Mouse (Mus musculus) neural tube, embryonic 12.5 days (tissue): Measurements from ENCODE around the gene Selenbp2. TPM values are rescaled to one million over a fixed set of nuclear protein-coding genes. Genes with fewer than 3 reads are reported as not detected.
"Not testable (repeated sequence)": the region's sequence is repeated elsewhere in the genome, so short reads cannot be mapped to it uniquely, and the experiment has no call there.

Experiments used
- ATAC-seq: fragments of 200-750 bp; cut with Nextera tagmentation; 2 replicates; pipeline ENCODE4 v1.8.0; 2017; ENCODE audit warnings: low read depth, mild to moderate bottlenecking, moderate TSS enrichment, moderate library complexity; ENCODE audit not compliant: low FRiP score
- H3K27ac ChIP-seq: fragments of 300-500 bp; sonication (generic); 2 replicates; pipeline ENCODE4 v1.5.1; 2016
- H3K27me3 ChIP-seq: fragments of 300-500 bp; sonication (generic); replicated peaks from 2 replicates; pipeline ENCODE4 v1.6.1; 2016; ENCODE audit warnings: mild to moderate bottlenecking
- H3K36me3 ChIP-seq: fragments of 300-500 bp; sonication (generic); 2 replicates; pipeline ENCODE4 v1.6.1; 2016; ENCODE audit warnings: mild to moderate bottlenecking
- H3K4me1 ChIP-seq: fragments of 300-500 bp; sonication (generic); 2 replicates; pipeline ENCODE4 v1.6.1; 2016
- H3K4me2 ChIP-seq: fragments of 300-500 bp; sonication (generic); replicated peaks from 2 replicates; pipeline ENCODE4 v1.6.1; 2016; ENCODE audit warnings: mild to moderate bottlenecking
- H3K4me3 ChIP-seq: fragments of 300-500 bp; sonication (generic); 2 replicates; pipeline ENCODE4 v1.5.1; 2016
- H3K9ac ChIP-seq: fragments of 300-500 bp; sonication (generic); 2 replicates; pipeline ENCODE4 v1.6.1; 2016; ENCODE audit warnings: mild to moderate bottlenecking
- H3K9me3 ChIP-seq: fragments of 300-500 bp; sonication (generic); 2 replicates; pipeline ENCODE4 v1.6.1; 2016; ENCODE audit warnings: mild to moderate bottlenecking
- WGBS: fragments of 180-500 bp; shearing (Covaris S2); methylation state at CpG from one replicate; pipeline ENCODE4 v1.1.7; 2016; 5-methylcytosine and 5-hydroxymethylcytosine counted together
- polyA plus RNA-seq: library from polyadenylated mRNA; unstranded; fragments of >200 nt; fragmentation: Nextera tagmentation; extraction: Ambion mirVana; gene quantifications from 2 replicates; pipeline ENCODE4 v1.2.1, GENCODE M21; 2016

Selenbp2 gene
- polyA plus RNA-seq, 1 experiment from 2014 or later: not detected

DNA sequence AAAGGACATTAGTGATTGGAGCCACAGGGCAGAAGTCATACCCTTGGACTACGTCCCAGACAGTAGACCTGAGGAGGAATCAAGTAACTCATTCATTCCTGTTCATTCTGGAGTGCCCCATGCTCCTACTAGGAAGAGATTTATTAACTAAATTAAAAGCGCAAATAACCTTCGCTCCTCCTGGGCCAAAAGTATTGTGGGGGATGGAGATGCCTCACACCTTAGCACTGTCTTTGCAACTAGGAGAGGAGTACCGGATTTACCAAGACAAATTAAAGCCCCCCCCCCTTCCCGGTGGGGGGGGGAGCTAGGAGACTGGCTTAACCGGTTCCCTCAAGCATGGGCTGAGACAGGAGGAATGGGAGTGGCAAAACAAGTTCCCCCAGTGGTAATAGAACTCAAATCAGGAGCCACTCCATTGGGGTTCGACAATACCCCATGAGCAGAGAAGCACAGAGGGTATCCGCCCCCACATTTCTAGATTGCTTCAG is 14.0 kb upstream of the Selenbp2 start:
- ATAC-seq: no peak
- WGBS: 80% methylated on average over 8 of the region's 8 CpGs
- no peaks in the 10 kb centered on the region for H3K36me3 ChIP-seq

DNA sequence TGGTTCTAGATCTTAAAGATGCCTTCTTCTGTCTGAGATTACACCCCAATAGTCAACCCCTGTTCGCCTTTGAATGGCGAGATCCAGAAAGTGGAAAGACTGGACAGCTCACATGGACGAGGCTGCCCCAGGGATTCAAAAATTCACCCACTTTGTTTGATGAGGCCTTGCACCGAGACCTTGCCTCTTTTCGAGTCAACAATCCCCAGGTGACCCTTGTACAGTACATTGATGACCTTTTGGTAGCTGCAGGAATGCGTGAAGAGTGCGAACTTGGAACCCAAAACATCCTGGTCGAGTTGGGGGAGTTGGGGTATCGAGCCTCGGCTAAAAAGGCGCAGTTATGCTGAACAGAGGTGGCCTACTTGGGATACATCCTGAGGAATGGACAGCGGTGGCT is 13.3 kb upstream of the Selenbp2 start:
- not testable (repeated sequence) for H3K9me3 ChIP-seq, H3K27me3 ChIP-seq, H3K4me1 ChIP-seq, H3K4me2 ChIP-seq, H3K36me3 ChIP-seq, H3K9ac ChIP-seq, ATAC-seq, H3K4me3 ChIP-seq, H3K27ac ChIP-seq
- 89% methylated on average over 12 of the region's 12 CpGs for WGBS

More for the DNA sequence above, 14.0 kb upstream of the Selenbp2 start:
- H3K4me3 ChIP-seq: no peak overlapping the region
- no peak overlapping the region for H3K9ac ChIP-seq
- no peaks in the 10 kb centered on the region for H3K9me3 ChIP-seq
- no peaks in the 10 kb centered on the region for H3K4me1 ChIP-seq
- H3K27ac ChIP-seq: no peak overlapping the region
- H3K27me3 ChIP-seq: no peaks in the 10 kb centered on the region
- H3K4me2 ChIP-seq: no peak overlapping the region

DNA sequence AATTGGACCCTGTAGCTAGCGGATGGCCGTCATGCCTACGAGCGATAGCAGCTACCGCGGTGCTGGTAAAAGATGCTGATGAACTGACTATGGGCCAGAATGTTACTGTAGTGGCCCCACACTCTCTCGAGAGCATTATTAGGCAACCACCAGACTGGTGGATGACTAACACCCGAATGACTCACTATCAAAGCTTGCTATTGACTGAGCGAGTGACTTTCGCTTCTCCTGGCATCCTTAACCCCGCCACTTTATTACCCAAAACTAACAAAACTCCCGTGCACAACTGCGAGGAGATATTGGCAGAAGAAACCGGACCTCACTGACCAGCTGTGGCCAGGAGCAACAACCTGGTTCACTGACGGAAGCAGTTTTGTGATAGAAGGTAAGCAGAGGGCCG is 12.6 kb upstream of the Selenbp2 start:
- Histone ChIP-seq H3K9me3 (no peaks in the 10 kb centered on the region), H3K9ac (no peak overlapping the region), H3K4me2 (no peak overlapping the region), H3K27me3 (no peaks in the 10 kb centered on the region), H3K4me1 (no peaks in the 10 kb centered on the region), H3K27ac (no peak overlapping the region), H3K4me3 (no peak overlapping the region), H3K36me3 (no peaks in the 10 kb centered on the region)
- ATAC-seq: no peak
- 92% methylated on average over 16 of the region's 16 CpGs for WGBS

DNA sequence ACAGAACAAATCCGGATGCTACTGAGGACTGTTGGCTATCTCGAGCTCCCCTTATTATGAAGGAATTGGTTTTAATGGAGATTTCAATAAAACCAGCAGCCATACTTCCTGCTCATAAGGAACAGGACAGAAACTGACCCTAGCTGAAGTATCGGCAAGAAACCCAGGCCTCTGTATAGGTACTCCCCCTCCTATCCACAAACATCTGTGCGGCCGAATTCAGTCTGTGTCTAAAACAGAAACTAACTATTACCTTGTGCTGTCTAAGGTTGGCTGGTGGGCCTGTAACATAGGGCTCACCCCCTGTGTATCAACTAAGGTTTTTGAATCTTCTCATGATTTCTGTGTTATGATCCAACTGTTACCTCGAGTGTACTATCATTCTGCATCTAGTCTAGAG is 9.7 kb upstream of the Selenbp2 start:
- Histone ChIP-seq H3K4me1 (no peaks in the 10 kb centered on the region), H3K9ac (no peak overlapping the region), H3K27ac (no peak overlapping the region), H3K4me2 (no peak overlapping the region), H3K27me3 (no peaks in the 10 kb centered on the region), H3K9me3 (no peaks in the 10 kb centered on the region), H3K36me3 (no peaks in the 10 kb centered on the region), H3K4me3 (no peak overlapping the region)
- WGBS: 89% methylated on average over 6 of the region's 6 CpGs
- ATAC-seq: no peak

DNA sequence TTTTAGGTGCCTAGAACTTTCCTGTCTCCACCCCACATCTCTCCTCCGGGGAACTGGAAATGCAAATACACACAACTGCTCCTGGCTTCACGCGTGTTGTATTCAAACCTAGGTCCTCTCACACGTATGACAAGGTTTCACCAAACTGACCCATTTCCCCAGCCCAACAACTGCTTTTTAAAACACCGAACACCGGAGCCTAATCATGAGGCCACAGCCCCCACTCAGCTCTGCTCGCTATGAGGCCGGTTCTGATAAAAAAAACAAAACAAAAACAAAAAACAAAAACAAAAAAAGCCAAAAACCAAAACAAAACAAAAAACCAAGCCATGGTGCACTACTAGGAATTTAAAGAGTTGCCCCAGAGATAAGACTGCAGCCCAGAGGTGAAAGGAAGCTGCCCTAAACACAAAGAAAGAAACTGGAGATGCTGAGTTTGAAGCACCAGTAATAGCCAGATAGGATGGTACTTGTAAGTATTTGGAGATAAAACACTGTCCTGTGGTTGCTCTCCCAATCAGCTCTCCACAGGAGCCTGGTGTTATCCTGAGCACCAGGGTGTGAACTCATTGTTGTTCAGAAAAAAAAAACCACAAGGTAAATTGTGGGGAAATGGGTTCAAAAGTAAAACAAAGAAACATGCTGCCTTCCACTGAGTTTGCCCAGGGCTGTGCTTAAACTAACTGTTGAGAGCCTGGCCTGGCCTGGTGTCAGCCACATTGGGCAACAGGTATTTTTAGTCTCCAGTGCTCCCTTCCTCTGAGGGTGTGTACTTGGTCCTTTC is 7.2 kb upstream of the Selenbp2 start:
- not testable (repeated sequence) for ATAC-seq

DNA sequence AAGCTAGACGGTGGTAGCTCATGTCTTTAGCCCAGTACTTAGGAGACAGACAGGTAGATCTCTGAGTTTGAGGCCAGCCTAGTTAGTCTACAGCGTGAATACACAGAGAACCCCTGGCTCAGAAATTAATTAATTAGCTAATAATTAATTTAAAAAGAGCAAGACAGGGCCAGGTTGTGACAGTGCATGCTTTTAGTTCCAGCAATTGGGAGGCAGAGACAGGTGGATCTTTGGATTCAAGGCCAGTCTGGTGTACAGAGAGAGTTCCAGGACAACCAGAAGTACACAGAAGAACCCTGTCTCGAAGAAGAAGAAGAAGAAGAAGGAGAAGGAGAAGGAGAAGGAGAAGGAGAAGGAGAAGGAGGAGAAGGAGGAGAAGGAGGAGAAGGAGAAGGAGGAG is 4.7 kb upstream of the Selenbp2 start:
- H3K4me2 ChIP-seq, H3K9me3 ChIP-seq, H3K4me1 ChIP-seq, ATAC-seq, H3K4me3 ChIP-seq, H3K36me3 ChIP-seq, H3K9ac ChIP-seq, H3K27ac ChIP-seq, H3K27me3 ChIP-seq: not testable (repeated sequence)
- 84% methylated on average over 3 of the region's 3 CpGs for WGBS

More for the DNA sequence above, 7.2 kb upstream of the Selenbp2 start:
- not testable (repeated sequence) for H3K27ac ChIP-seq, H3K9me3 ChIP-seq, H3K36me3 ChIP-seq, H3K27me3 ChIP-seq, H3K9ac ChIP-seq, H3K4me2 ChIP-seq, H3K4me1 ChIP-seq, H3K4me3 ChIP-seq
- 93% methylated on average over 8 of the region's 8 CpGs for WGBS

DNA sequence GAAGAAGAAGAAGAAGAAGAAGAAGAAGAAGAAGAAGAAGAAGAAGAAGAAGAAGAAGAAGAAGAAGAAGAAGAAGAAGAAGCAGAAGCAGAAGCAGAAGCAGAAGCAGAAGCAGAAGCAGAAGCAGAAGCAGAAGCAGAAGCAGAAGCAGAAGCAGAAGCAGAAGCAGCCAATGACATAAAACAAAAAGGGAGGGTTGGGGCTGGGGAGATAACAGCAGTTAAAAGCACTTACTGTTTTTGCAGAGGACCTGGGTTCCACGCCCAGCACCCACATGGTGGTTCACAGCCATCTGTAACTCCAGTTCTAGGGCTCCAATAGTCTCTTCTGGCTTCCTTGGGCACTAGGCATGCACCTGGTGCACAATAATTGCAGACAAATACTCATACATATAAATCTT is 4.2 kb upstream of the Selenbp2 start:
- H3K4me3 ChIP-seq, H3K9ac ChIP-seq, H3K9me3 ChIP-seq, H3K27ac ChIP-seq, H3K4me1 ChIP-seq, H3K27me3 ChIP-seq, ATAC-seq, H3K4me2 ChIP-seq, H3K36me3 ChIP-seq: not testable (repeated sequence)
- 52% methylated on average over 1 of the region's 1 CpGs for WGBS

DNA sequence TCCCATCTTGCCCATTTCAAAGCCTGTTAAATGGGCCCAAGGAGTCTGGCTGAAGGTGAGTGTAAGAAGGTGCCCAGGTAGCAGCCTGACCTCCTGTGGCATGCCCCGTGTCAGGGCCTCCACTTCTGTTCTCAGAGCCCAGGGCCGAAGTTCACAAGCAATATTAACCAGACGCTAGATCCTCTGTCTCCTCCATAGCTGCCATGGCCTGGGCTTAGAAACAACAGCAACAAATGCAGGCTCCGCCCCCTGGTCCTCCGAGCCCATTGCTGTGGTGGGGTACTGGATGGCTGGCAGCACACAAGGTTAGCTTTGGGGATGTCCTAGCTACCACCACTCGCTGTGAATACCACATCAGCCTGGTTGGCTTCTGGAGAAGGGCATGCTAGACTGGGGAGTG is 3.2 kb upstream of the Selenbp2 start:
- H3K9me3 ChIP-seq, H3K4me1 ChIP-seq, H3K4me2 ChIP-seq, H3K36me3 ChIP-seq, H3K9ac ChIP-seq, H3K27ac ChIP-seq, H3K4me3 ChIP-seq, ATAC-seq, H3K27me3 ChIP-seq: not testable (repeated sequence)
- WGBS: 64% methylated on average over 6 of the region's 6 CpGs

DNA sequence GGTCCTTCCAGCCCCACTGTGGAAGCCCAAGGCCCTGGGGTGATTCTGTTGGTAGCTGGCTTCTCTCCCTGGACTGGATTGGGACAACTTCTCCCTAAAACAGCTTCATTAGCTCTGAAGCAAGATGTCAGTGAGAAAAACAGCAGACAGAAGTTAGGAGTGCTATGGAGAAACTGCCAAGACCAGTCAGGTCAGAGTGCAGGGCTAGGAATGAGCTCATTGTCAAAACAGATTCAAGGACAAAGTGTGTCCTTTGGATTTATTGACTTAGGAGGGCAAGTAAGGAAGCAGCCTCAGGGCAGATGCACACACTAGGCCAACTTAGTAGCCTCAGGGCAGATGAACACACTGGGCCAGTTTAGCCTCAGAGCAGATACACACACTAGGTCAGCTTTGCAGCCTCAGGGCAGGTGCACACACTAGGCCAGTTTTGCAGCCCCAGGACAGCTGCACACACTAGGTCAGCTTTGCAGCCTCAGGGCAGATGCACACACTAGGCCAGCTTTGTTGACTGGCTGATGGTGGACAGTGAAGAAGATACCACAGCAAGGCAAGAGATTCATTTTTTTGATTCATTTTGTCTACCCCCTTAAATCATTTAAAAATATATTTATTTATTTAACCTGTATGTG is 2.6 kb upstream of the Selenbp2 start:
- Histone ChIP-seq H3K4me3 (no peak overlapping the region), H3K27ac (no peak overlapping the region)
- ATAC-seq: no peak

DNA sequence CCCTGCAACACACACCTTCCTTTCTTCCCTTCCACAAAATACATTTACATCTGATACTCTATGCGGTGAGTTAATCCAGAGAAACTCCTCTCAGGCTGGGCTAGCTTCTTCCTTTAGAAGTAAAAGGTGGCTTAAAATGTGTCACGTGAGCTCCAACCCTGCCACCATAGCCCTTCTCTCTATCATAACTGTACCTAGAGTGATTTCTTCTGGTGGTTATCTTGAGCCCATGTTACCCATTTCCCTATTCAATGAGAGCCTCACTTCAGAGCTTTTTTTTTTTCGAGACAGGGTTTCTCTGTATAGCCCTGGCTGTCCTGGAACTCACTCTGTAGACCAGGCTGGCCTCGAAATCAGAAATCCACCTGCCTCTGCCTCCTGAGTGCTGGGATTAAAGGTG is 1.7 kb upstream of the Selenbp2 start:
- H3K36me3 ChIP-seq, H3K27me3 ChIP-seq, ATAC-seq, H3K4me1 ChIP-seq, H3K27ac ChIP-seq, H3K4me2 ChIP-seq, H3K4me3 ChIP-seq, H3K9me3 ChIP-seq, H3K9ac ChIP-seq: not testable (repeated sequence)
- WGBS: 90% methylated on average over 4 of the region's 4 CpGs

More for the DNA sequence above, 2.6 kb upstream of the Selenbp2 start:
- H3K9me3 ChIP-seq: no peaks in the 10 kb centered on the region
- H3K4me1 ChIP-seq: no peaks in the 10 kb centered on the region
- H3K27me3 ChIP-seq: no peaks in the 10 kb centered on the region
- H3K9ac ChIP-seq: no peak overlapping the region
- no peak overlapping the region for H3K4me2 ChIP-seq
- no peaks in the 10 kb centered on the region for H3K36me3 ChIP-seq

DNA sequence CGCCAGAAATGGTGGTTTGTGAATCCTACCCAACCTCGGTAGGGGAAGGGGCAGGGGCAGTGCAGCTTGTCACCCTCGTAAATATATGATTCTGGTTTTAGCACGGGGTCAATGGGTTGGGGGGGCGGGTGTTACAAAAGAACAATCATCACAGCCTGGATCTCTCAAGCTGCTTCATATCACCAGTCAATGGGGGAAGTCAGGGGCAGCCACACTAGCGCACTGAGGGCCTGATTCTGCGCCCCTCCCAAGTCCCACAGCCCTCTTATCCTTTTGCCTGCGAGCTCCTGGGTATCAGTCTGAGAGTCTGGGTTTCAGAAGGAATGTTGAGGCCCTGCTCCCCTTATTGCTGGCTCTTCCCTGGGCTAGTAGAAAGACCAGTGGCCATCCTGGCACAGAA is 518 bp downstream of the Selenbp2 start:
- WGBS: 41% methylated on average over 5 of the region's 8 CpGs
- not testable (repeated sequence) for H3K27ac ChIP-seq, H3K4me3 ChIP-seq, H3K36me3 ChIP-seq, H3K4me1 ChIP-seq, H3K9me3 ChIP-seq, ATAC-seq, H3K9ac ChIP-seq, H3K27me3 ChIP-seq, H3K4me2 ChIP-seq

DNA sequence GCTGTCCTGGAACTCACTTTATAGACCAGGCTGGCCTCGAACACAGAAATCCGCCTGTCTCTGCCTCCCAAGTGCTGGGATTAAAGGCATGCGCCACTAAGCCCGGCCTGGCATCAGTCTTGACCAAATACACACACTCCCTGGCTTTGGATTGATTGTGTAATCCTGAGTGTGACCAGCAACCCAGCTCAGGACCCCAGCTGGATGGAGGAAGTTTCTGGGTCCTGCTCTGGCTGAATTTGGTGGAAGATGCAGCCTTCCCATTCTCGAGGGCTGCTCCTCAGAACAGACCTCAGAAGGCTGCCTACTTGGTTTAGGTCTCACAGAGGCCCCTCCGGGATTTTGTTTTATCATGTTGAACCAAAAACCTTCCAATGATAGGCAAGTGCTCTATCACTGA is 2.2 kb downstream of the Selenbp2 start:
- ATAC-seq, H3K9ac ChIP-seq, H3K36me3 ChIP-seq, H3K4me3 ChIP-seq, H3K27ac ChIP-seq, H3K27me3 ChIP-seq, H3K9me3 ChIP-seq, H3K4me1 ChIP-seq, H3K4me2 ChIP-seq: not testable (repeated sequence)
- WGBS: 81% methylated on average over 6 of the region's 6 CpGs

DNA sequence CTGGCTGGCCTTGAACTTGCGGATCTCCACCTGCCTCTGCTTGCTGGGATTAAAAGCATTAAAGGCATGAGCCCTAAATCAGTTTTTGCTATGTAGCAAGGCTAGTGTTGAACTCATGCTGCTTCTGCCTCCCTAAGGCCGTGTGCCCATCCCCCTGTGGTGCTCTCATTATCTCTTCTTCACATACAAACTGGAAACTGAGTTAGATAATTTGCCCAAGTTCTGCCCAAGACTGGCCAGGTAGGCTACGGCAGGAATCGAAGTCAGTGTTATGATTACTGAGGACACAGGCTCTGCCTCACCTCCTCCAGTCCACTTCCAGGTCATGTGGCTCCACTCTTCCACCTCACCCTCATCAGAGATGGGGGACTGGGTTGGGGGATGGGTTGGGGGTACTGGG is 2.9 kb downstream of the Selenbp2 start:
- ATAC-seq: not testable (repeated sequence)

More for the DNA sequence above, 2.9 kb downstream of the Selenbp2 start:
- H3K9ac ChIP-seq, H3K9me3 ChIP-seq, H3K27ac ChIP-seq, H3K27me3 ChIP-seq, H3K4me1 ChIP-seq, H3K36me3 ChIP-seq, H3K4me2 ChIP-seq, H3K4me3 ChIP-seq: not testable (repeated sequence)
- 91% methylated on average over 4 of the region's 4 CpGs for WGBS
